Mouse (Mus musculus): ENCODE results near the gene Hmgcs2.

The Hmgcs2 gene

GRCm38 (mm10) chr3:98280933-98281678, 871 bp downstream of the Hmgcs2 start:
- ATAC-seq (ENCODE audit: low TSS enrichment): peak; percentile 97

GRCm38 (mm10) chr3:98282422-98282821, 2.2 kb downstream of the Hmgcs2 start:
- no peak for ATAC-seq (ENCODE audit: low TSS enrichment)

GRCm38 (mm10) chr3:98283205-98283604, 3.0 kb downstream of the Hmgcs2 start:
- no peak for ATAC-seq (ENCODE audit: low TSS enrichment)

- ATAC-seq (ENCODE audit: low TSS enrichment): no peak
Measured at GRCm38 (mm10) chr3:98291044-98291443, 10.8 kb downstream of the Hmgcs2 start.

GRCm38 (mm10) chr3:98295965-98296364, 15.7 kb downstream of the Hmgcs2 start:
- ATAC-seq (ENCODE audit: low TSS enrichment): no peak

- no peak for ATAC-seq (ENCODE audit: low TSS enrichment)
Measured at GRCm38 (mm10) chr3:98299391-98300100, 19.3 kb downstream of the Hmgcs2 start.

GRCm38 (mm10) chr3:98300266-98300665, 20.0 kb downstream of the Hmgcs2 start:
- no peak for ATAC-seq (ENCODE audit: low TSS enrichment)

GRCm38 (mm10) chr3:98301761-98302160, 21.5 kb downstream of the Hmgcs2 start:
- no peak for ATAC-seq (ENCODE audit: low TSS enrichment)

- 0 out of 2 replicates have a peak, but pooled peaks have one; percentile 31 for ATAC-seq (ENCODE audit: low TSS enrichment)
Measured at GRCm38 (mm10) chr3:98308606-98309005, 28.4 kb downstream of the Hmgcs2 start.

- ATAC-seq (ENCODE audit: low TSS enrichment): no peak
Measured at GRCm38 (mm10) chr3:98310456-98310855, 30.2 kb downstream of the Hmgcs2 start.

GRCm38 (mm10) chr3:98312867-98313266, 32.6 kb downstream of the Hmgcs2 start:
- ATAC-seq (ENCODE audit: low TSS enrichment): no peak; the same call in 1 of the 2 replicates

GRCm38 (mm10) chr3:98313294-98314155, 33.3 kb downstream of the Hmgcs2 start:
- ATAC-seq (ENCODE audit: low TSS enrichment): no peak

GRCm38 (mm10) chr3:98315181-98315580, 34.9 kb downstream of the Hmgcs2 start:
- ATAC-seq (ENCODE audit: low TSS enrichment): no peak

GRCm38 (mm10) chr3:98317143-98317542, 36.9 kb downstream of the Hmgcs2 start:
- ATAC-seq (ENCODE audit: low TSS enrichment): no peak

- ATAC-seq (ENCODE audit: low TSS enrichment): peak; percentile 56
Measured at GRCm38 (mm10) chr3:98319190-98319589, 39.0 kb downstream of the Hmgcs2 start.

GRCm38 (mm10) chr3:98322209-98322608, 42.0 kb downstream of the Hmgcs2 start:
- ATAC-seq (ENCODE audit: low TSS enrichment): no peak

- ATAC-seq (ENCODE audit: low TSS enrichment): peak; percentile 80
Measured at GRCm38 (mm10) chr3:98324235-98324634, 44.0 kb downstream of the Hmgcs2 start.

- ATAC-seq (ENCODE audit: low TSS enrichment): no peak
Measured at GRCm38 (mm10) chr3:98334010-98334409, 53.8 kb downstream of the Hmgcs2 start.

GRCm38 (mm10) chr3:98335331-98335730, 55.1 kb downstream of the Hmgcs2 start:
- no peak for ATAC-seq (ENCODE audit: low TSS enrichment)

GRCm38 (mm10) chr3:98335886-98336285, 55.7 kb downstream of the Hmgcs2 start:
- ATAC-seq (ENCODE audit: low TSS enrichment): no peak

GRCm38 (mm10) chr3:98336661-98337654, 56.7 kb downstream of the Hmgcs2 start:
- no peak for ATAC-seq (ENCODE audit: low TSS enrichment)
